Mouse (Mus musculus): Measurements from ENCODE around the gene Ulk2. TPM values are rescaled to one million over a fixed set of nuclear protein-coding genes. Genes with fewer than 3 reads are reported as not detected.
"Not testable (repeated sequence)": the region's sequence is repeated elsewhere in the genome, so short reads cannot be mapped to it uniquely, and the experiment has no call there.

Gene Ulk2
- total and polyA plus RNA-seq, 3 experiments, result 47.1 to 65.4 (median 53.7) TPM

- Histone ChIP-seq H3K79me2 (replicated peaks; ENCODE audit: control insufficient read depth, insufficient read depth, low read length) (no peaks in the 10 kb centered on the region), H3K4me1 (ENCODE audit: control insufficient read depth, insufficient read depth, low read length) (no peaks in the 10 kb centered on the region; the same call in 1 of the 2 replicates), H3K27me3 (ENCODE audit: control insufficient read depth, insufficient read depth, low read length) (no peaks in the 10 kb centered on the region), H3K9ac (ENCODE audit: low read depth, low read length) (no peak overlapping the region), H3K4me3 (no peak overlapping the region), H3K36me3 (ENCODE audit: control insufficient read depth, insufficient read depth, low read length) (no peaks in the 10 kb centered on the region; the same call in 1 of the 2 replicates), H3K27ac (no peak overlapping the region)
- WGBS, result 89% methylated on average over 1 of the region's 1 CpGs
- DNase-seq, result no peak
- TF ChIP-seq CTCF (IDR thresholded peaks at IDR 0.05) (no peak), EP300 (IDR thresholded peaks at IDR 0.05; ENCODE audit: insufficient read depth, low read depth, low read length) (no peak), POLR2A (IDR thresholded peaks at IDR 0.05; ENCODE audit: insufficient read depth, low read depth, low read length) (no peak)
- intact Hi-C loops (cut with DNase I), result no loop called here
Observed at GRCm38 (mm10) chr11:61788550-61788949, 66.3 kb downstream of the Ulk2 start.

GRCm38 (mm10) chr11:61782526-61782925, 72.3 kb downstream of the Ulk2 start:
- DNase-seq; H3K79me2 ChIP-seq (replicated peaks; ENCODE audit: control insufficient read depth, insufficient read depth, low read length); H3K27ac ChIP-seq; H3K4me1 ChIP-seq (ENCODE audit: control insufficient read depth, insufficient read depth, low read length); intact Hi-C loops (cut with DNase I); H3K4me3 ChIP-seq; H3K36me3 ChIP-seq (ENCODE audit: control insufficient read depth, insufficient read depth, low read length); H3K9ac ChIP-seq (ENCODE audit: low read depth, low read length); H3K27me3 ChIP-seq (ENCODE audit: control insufficient read depth, insufficient read depth, low read length): not testable (repeated sequence)
- WGBS, result 96% methylated on average over 3 of the region's 3 CpGs

- 87% methylated on average over 4 of the region's 4 CpGs for WGBS
- intact Hi-C loops (cut with DNase I), result no loop called here
- Histone ChIP-seq H3K4me1 (ENCODE audit: control insufficient read depth, insufficient read depth, low read length) (no peaks in the 10 kb centered on the region), H3K79me2 (replicated peaks; ENCODE audit: control insufficient read depth, insufficient read depth, low read length) (no peaks in the 10 kb centered on the region), H3K9ac (ENCODE audit: low read depth, low read length) (no peak overlapping the region), H3K27ac (no peak overlapping the region), H3K27me3 (ENCODE audit: control insufficient read depth, insufficient read depth, low read length) (no peaks in the 10 kb centered on the region), H3K4me3 (no peak overlapping the region), H3K36me3 (ENCODE audit: control insufficient read depth, insufficient read depth, low read length) (peaks cover 2% of the 10 kb centered on the region)
- no peak for DNase-seq
- TF ChIP-seq EP300 (IDR thresholded peaks at IDR 0.05; ENCODE audit: insufficient read depth, low read depth, low read length), result no peak
- no peak for TF ChIP-seq CTCF (IDR thresholded peaks at IDR 0.05)
- TF ChIP-seq POLR2A (IDR thresholded peaks at IDR 0.05; ENCODE audit: insufficient read depth, low read depth, low read length), result no peak
Observed at GRCm38 (mm10) chr11:61774551-61775149, 80.2 kb downstream of the Ulk2 start.

- H3K79me2 ChIP-seq (replicated peaks; ENCODE audit: control insufficient read depth, insufficient read depth, low read length), result no peaks in the 10 kb centered on the region
- DNase-seq, result peak; percentile 98
- under 1% methylated on average over 51 of the region's 51 CpGs for WGBS
- peaks cover 7% of the 10 kb centered on the region for H3K4me1 ChIP-seq (ENCODE audit: control insufficient read depth, insufficient read depth, low read length)
- H3K27me3 ChIP-seq (ENCODE audit: control insufficient read depth, insufficient read depth, low read length), result no peaks in the 10 kb centered on the region
- H3K27ac ChIP-seq, result peak within 1 kb of the TSS; percentile 81
- intact Hi-C loops (cut with DNase I), result no loop called here
- TF ChIP-seq POLR2A (IDR thresholded peaks at IDR 0.05; ENCODE audit: insufficient read depth, low read depth, low read length), result peak; percentile 87
- TF ChIP-seq EP300 (IDR thresholded peaks at IDR 0.05; ENCODE audit: insufficient read depth, low read depth, low read length), result no peak
- peak within 1 kb of the TSS; percentile 89 for H3K9ac ChIP-seq (ENCODE audit: low read depth, low read length)
- no peaks in the 10 kb centered on the region; the same call in 1 of the 2 replicates for H3K36me3 ChIP-seq (ENCODE audit: control insufficient read depth, insufficient read depth, low read length)
- H3K4me3 ChIP-seq, result peak within 1 kb of the TSS; percentile 75
Observed at GRCm38 (mm10) chr11:61761584-61762407, 93.1 kb downstream of the Ulk2 start, which contains the start of gene Prpsap2. Gene Prpsap2 (minus strand): TSS chr11:61762088.

GRCm38 (mm10) chr11:61760518-61760917, 94.4 kb downstream of the Ulk2 start:
- Histone ChIP-seq H3K36me3 (ENCODE audit: control insufficient read depth, insufficient read depth, low read length) (no peaks in the 10 kb centered on the region; the same call in 1 of the 2 replicates), H3K27me3 (ENCODE audit: control insufficient read depth, insufficient read depth, low read length) (no peaks in the 10 kb centered on the region), H3K9ac (ENCODE audit: low read depth, low read length) (no peak overlapping the region), H3K4me3 (peak overlapping the region; percentile 75; the same call in 1 of the 2 replicates), H3K4me1 (ENCODE audit: control insufficient read depth, insufficient read depth, low read length) (peaks cover 7% of the 10 kb centered on the region), H3K79me2 (replicated peaks; ENCODE audit: control insufficient read depth, insufficient read depth, low read length) (no peaks in the 10 kb centered on the region), H3K27ac (no peak overlapping the region)
- intact Hi-C loops (cut with DNase I), result no loop called here
- DNase-seq, result no peak
- WGBS, result 76% methylated on average over 5 of the region's 5 CpGs
- peak; percentile 26; the same call in 1 of the 2 replicates for TF ChIP-seq CTCF (IDR thresholded peaks at IDR 0.05)
- TF ChIP-seq POLR2A (IDR thresholded peaks at IDR 0.05; ENCODE audit: insufficient read depth, low read depth, low read length), result no peak

GRCm38 (mm10) chr11:61757151-61757550, 97.7 kb downstream of the Ulk2 start:
- Histone ChIP-seq H3K36me3 (ENCODE audit: control insufficient read depth, insufficient read depth, low read length) (peaks cover 3% of the 10 kb centered on the region; the same call in 1 of the 2 replicates), H3K4me1 (ENCODE audit: control insufficient read depth, insufficient read depth, low read length) (peaks cover 7% of the 10 kb centered on the region), H3K4me3 (no peak overlapping the region), H3K27me3 (ENCODE audit: control insufficient read depth, insufficient read depth, low read length) (no peaks in the 10 kb centered on the region), H3K79me2 (replicated peaks; ENCODE audit: control insufficient read depth, insufficient read depth, low read length) (no peaks in the 10 kb centered on the region), H3K27ac (no peak overlapping the region), H3K9ac (ENCODE audit: low read depth, low read length) (no peak overlapping the region)
- intact Hi-C loops (cut with DNase I), result no loop called here
- DNase-seq, result no peak
- WGBS, result 82% methylated on average over 2 of the region's 2 CpGs
- TF ChIP-seq POLR2A (IDR thresholded peaks at IDR 0.05; ENCODE audit: insufficient read depth, low read depth, low read length) (no peak), EP300 (IDR thresholded peaks at IDR 0.05; ENCODE audit: insufficient read depth, low read depth, low read length) (no peak), CTCF (IDR thresholded peaks at IDR 0.05) (no peak)
